Mouse (Mus musculus) neural tube, embryonic 15.5 days (tissue): ENCODE measurements at regions not wholly inside any gene's neighbourhood (a gene's known extent, or its start where the extent isn't known, plus 50 kb on each side); places are given as distances from the start of the nearest gene placed in this dataset.

Experiments
- ATAC-seq: fragments of 200-750 bp; cut with Nextera tagmentation; 2 replicates; pipeline ENCODE4 v1.8.0; 2017; ENCODE audit warnings: mild to moderate bottlenecking, moderate TSS enrichment, moderate library complexity; ENCODE audit not compliant: low FRiP score
- H3K27ac ChIP-seq: fragments of 300-500 bp; sonication (generic); replicated peaks from 2 replicates; pipeline ENCODE4 v1.5.1; 2015; ENCODE audit warnings: mild to moderate bottlenecking, inconsistent platforms
- H3K27me3 ChIP-seq: fragments of 300-500 bp; sonication (generic); replicated peaks from 2 replicates; pipeline ENCODE4 v1.6.1; 2015; ENCODE audit warnings: inconsistent platforms
- H3K36me3 ChIP-seq: fragments of 300-500 bp; sonication (generic); 2 replicates; pipeline ENCODE4 v1.6.1; 2015; ENCODE audit warnings: inconsistent platforms
- H3K4me1 ChIP-seq: fragments of 300-500 bp; sonication (generic); 2 replicates; pipeline ENCODE4 v1.6.1; 2015; ENCODE audit warnings: inconsistent platforms
- H3K4me2 ChIP-seq: fragments of 300-500 bp; sonication (generic); 2 replicates; pipeline ENCODE4 v1.6.1; 2015; ENCODE audit warnings: inconsistent platforms, mild to moderate bottlenecking, moderate library complexity
- H3K4me3 ChIP-seq: fragments of 300-500 bp; sonication (generic); replicated peaks from 2 replicates; pipeline ENCODE4 v1.5.1; 2015; ENCODE audit warnings: mild to moderate bottlenecking, inconsistent platforms
- H3K9ac ChIP-seq: fragments of 300-500 bp; sonication (generic); replicated peaks from 2 replicates; pipeline ENCODE4 v1.6.1; 2015; ENCODE audit warnings: mild to moderate bottlenecking, inconsistent platforms
- H3K9me3 ChIP-seq: fragments of 300-500 bp; sonication (generic); replicated peaks from 2 replicates; pipeline ENCODE4 v1.6.1; 2016; ENCODE audit warnings: inconsistent platforms
- WGBS: fragments of 180-500 bp; shearing (Covaris S2); methylation state at CpG from one replicate; pipeline ENCODE4 v1.1.7; 2015; ENCODE audit warnings: mixed read lengths; 5-methylcytosine and 5-hydroxymethylcytosine counted together

- no peak overlapping the region for H3K4me3 ChIP-seq
- no peaks in the 10 kb centered on the region for H3K36me3 ChIP-seq
- ATAC-seq: peak; percentile 37
- H3K9me3 ChIP-seq: no peaks in the 10 kb centered on the region
- peak overlapping the region; percentile 42 for H3K4me2 ChIP-seq
- H3K27me3 ChIP-seq: no peaks in the 10 kb centered on the region
- 32% methylated on average over 21 of the region's 21 CpGs for WGBS
- peaks cover 7% of the 10 kb centered on the region for H3K4me1 ChIP-seq
- no peak overlapping the region for H3K27ac ChIP-seq
- H3K9ac ChIP-seq: no peak overlapping the region
Observed at GRCm38 (mm10) chr15:51635129-51635920, 2249.4 kb upstream of the Gm7489 start.

- H3K36me3 ChIP-seq: no peaks in the 10 kb centered on the region
- H3K27me3 ChIP-seq: no peaks in the 10 kb centered on the region
- peaks cover 7% of the 10 kb centered on the region for H3K4me1 ChIP-seq
- H3K9me3 ChIP-seq: no peaks in the 10 kb centered on the region
- no peak overlapping the region for H3K27ac ChIP-seq
- no peak overlapping the region for H3K4me3 ChIP-seq
- 100% methylated on average over 1 of the region's 1 CpGs for WGBS
- no peak overlapping the region for H3K9ac ChIP-seq
- no peak for ATAC-seq
- H3K4me2 ChIP-seq: no peak overlapping the region
Observed at GRCm38 (mm10) chr15:51637570-51637969, 2247.1 kb upstream of the Gm7489 start.

GRCm38 (mm10) chr15:51643772-51644311, 2240.9 kb upstream of the Gm7489 start:
- ATAC-seq: no peak
- Histone ChIP-seq H3K9ac (no peak overlapping the region), H3K36me3 (no peaks in the 10 kb centered on the region), H3K9me3 (no peaks in the 10 kb centered on the region), H3K4me1 (no peaks in the 10 kb centered on the region), H3K4me2 (no peak overlapping the region), H3K27ac (no peak overlapping the region), H3K4me3 (no peak overlapping the region), H3K27me3 (no peaks in the 10 kb centered on the region)
- 81% methylated on average over 6 of the region's 6 CpGs for WGBS

GRCm38 (mm10) chr15:51646304-51646703, 2238.4 kb upstream of the Gm7489 start:
- no peaks in the 10 kb centered on the region for H3K9me3 ChIP-seq
- no peaks in the 10 kb centered on the region for H3K4me1 ChIP-seq
- no peaks in the 10 kb centered on the region for H3K27me3 ChIP-seq
- ATAC-seq: no peak
- no peak overlapping the region for H3K9ac ChIP-seq
- no peak overlapping the region for H3K4me2 ChIP-seq
- no peaks in the 10 kb centered on the region for H3K36me3 ChIP-seq
- no peak overlapping the region for H3K4me3 ChIP-seq
- no peak overlapping the region for H3K27ac ChIP-seq
- 76% methylated on average over 2 of the region's 2 CpGs for WGBS

- whole genome bisulfite sequencing: 50% methylated on average over 4 of the region's 4 CpGs
- no peak for ATAC-seq
- H3K36me3 ChIP-seq: no peaks in the 10 kb centered on the region
- no peaks in the 10 kb centered on the region; the same call in 1 of the 2 replicates for H3K9me3 ChIP-seq
- 0 out of 2 replicates have a peak, but pooled peaks cover 2% of the 10 kb centered on the region for H3K4me1 ChIP-seq
- H3K27me3 ChIP-seq: no peaks in the 10 kb centered on the region
- no peak overlapping the region for H3K4me3 ChIP-seq
- no peak overlapping the region for H3K27ac ChIP-seq
- no peak overlapping the region for H3K9ac ChIP-seq
- H3K4me2 ChIP-seq: no peak overlapping the region
Observed at GRCm38 (mm10) chr15:51652497-51652896, 2232.2 kb upstream of the Gm7489 start.

GRCm38 (mm10) chr15:51657621-51658020, 2227.1 kb upstream of the Gm7489 start:
- no peaks in the 10 kb centered on the region; the same call in 1 of the 2 replicates for H3K9me3 ChIP-seq
- H3K27me3 ChIP-seq: no peaks in the 10 kb centered on the region
- no peak overlapping the region for H3K27ac ChIP-seq
- no peaks in the 10 kb centered on the region for H3K4me1 ChIP-seq
- H3K36me3 ChIP-seq: no peaks in the 10 kb centered on the region
- WGBS: 95% methylated on average over 1 of the region's 1 CpGs
- H3K4me2 ChIP-seq: no peak overlapping the region
- no peak overlapping the region for H3K4me3 ChIP-seq
- no peak for ATAC-seq
- H3K9ac ChIP-seq: no peak overlapping the region

- Histone ChIP-seq H3K4me2 (no peak overlapping the region), H3K27ac (no peak overlapping the region), H3K36me3 (no peaks in the 10 kb centered on the region), H3K9ac (no peak overlapping the region), H3K9me3 (no peaks in the 10 kb centered on the region), H3K4me1 (no peaks in the 10 kb centered on the region), H3K27me3 (no peaks in the 10 kb centered on the region), H3K4me3 (no peak overlapping the region)
- ATAC-seq: no peak
- whole genome bisulfite sequencing: 79% methylated on average over 3 of the region's 3 CpGs
Observed at GRCm38 (mm10) chr15:51668340-51668739, 2216.4 kb upstream of the Gm7489 start.

- H3K4me3 ChIP-seq: no peak overlapping the region
- H3K36me3 ChIP-seq: no peaks in the 10 kb centered on the region
- H3K4me1 ChIP-seq: no peaks in the 10 kb centered on the region
- no peaks in the 10 kb centered on the region for H3K9me3 ChIP-seq
- 91% methylated on average over 18 of the region's 18 CpGs for WGBS
- no peak overlapping the region for H3K4me2 ChIP-seq
- H3K9ac ChIP-seq: no peak overlapping the region
- no peak for ATAC-seq
- no peaks in the 10 kb centered on the region for H3K27me3 ChIP-seq
- no peak overlapping the region for H3K27ac ChIP-seq
Observed at GRCm38 (mm10) chr15:51671667-51672372, 2212.9 kb upstream of the Gm7489 start.

- ATAC-seq: no peak
- Histone ChIP-seq H3K4me2 (no peak overlapping the region), H3K4me3 (no peak overlapping the region), H3K27ac (no peak overlapping the region), H3K9me3 (no peaks in the 10 kb centered on the region), H3K27me3 (no peaks in the 10 kb centered on the region), H3K4me1 (no peaks in the 10 kb centered on the region), H3K36me3 (no peaks in the 10 kb centered on the region), H3K9ac (no peak overlapping the region)
- 68% methylated on average over 1 of the region's 1 CpGs for whole genome bisulfite sequencing
Observed at GRCm38 (mm10) chr15:51673483-51673882, 2211.2 kb upstream of the Gm7489 start.

GRCm38 (mm10) chr15:51675291-51675690, 2209.4 kb upstream of the Gm7489 start:
- 74% methylated on average over 4 of the region's 4 CpGs for WGBS
- H3K9me3 ChIP-seq: no peaks in the 10 kb centered on the region

GRCm38 (mm10) chr15:51676694-51677093, 2208.0 kb upstream of the Gm7489 start:
- no peak overlapping the region for H3K4me3 ChIP-seq
- H3K36me3 ChIP-seq: no peaks in the 10 kb centered on the region
- no peak overlapping the region for H3K4me2 ChIP-seq
- no peaks in the 10 kb centered on the region for H3K9me3 ChIP-seq
- ATAC-seq: no peak
- H3K27me3 ChIP-seq: no peaks in the 10 kb centered on the region
- H3K4me1 ChIP-seq: no peaks in the 10 kb centered on the region
- WGBS: 88% methylated on average over 3 of the region's 3 CpGs
- no peak overlapping the region for H3K9ac ChIP-seq
- H3K27ac ChIP-seq: no peak overlapping the region

More at GRCm38 (mm10) chr15:51675291-51675690, 2209.4 kb upstream of the Gm7489 start:
- H3K4me2 ChIP-seq: no peak overlapping the region
- H3K4me3 ChIP-seq: no peak overlapping the region
- no peak overlapping the region for H3K27ac ChIP-seq
- H3K27me3 ChIP-seq: no peaks in the 10 kb centered on the region
- ATAC-seq: no peak
- H3K36me3 ChIP-seq: no peaks in the 10 kb centered on the region
- H3K4me1 ChIP-seq: no peaks in the 10 kb centered on the region
- H3K9ac ChIP-seq: no peak overlapping the region

GRCm38 (mm10) chr15:51677266-51677665, 2207.4 kb upstream of the Gm7489 start:
- H3K27ac ChIP-seq: no peak overlapping the region
- no peaks in the 10 kb centered on the region for H3K4me1 ChIP-seq
- no peaks in the 10 kb centered on the region for H3K27me3 ChIP-seq
- no peak overlapping the region for H3K9ac ChIP-seq
- H3K36me3 ChIP-seq: no peaks in the 10 kb centered on the region
- WGBS: 79% methylated on average over 4 of the region's 4 CpGs
- H3K4me2 ChIP-seq: no peak overlapping the region
- ATAC-seq: no peak
- no peaks in the 10 kb centered on the region for H3K9me3 ChIP-seq
- H3K4me3 ChIP-seq: no peak overlapping the region
